Mouse (Mus musculus) intestine, embryonic 16.5 days (tissue): Measurements from ENCODE around the gene Kcnc3. TPM values are rescaled to one million over a fixed set of nuclear protein-coding genes. Genes with fewer than 3 reads are reported as not detected.

Experiments
- polyA plus RNA-seq: library from polyadenylated mRNA; unstranded; fragments of >200 nt; fragmentation: Nextera tagmentation; extraction: Ambion mirVana; gene quantifications from 2 replicates; pipeline ENCODE4 v1.2.1, GENCODE M21; 2015

Kcnc3 gene
- polyA plus RNA-seq, 1 experiment from 2014 or later: 0.20 TPM

Other genes starting within 250 kb of the Kcnc3 start
- 0.82 and 1.2 TPM in 2 replicates for gene Syt3, start 206.6 kb upstream of the Kcnc3 start, polyA plus RNA-seq
- gene 1700008O03Rik, start 204.8 kb upstream of the Kcnc3 start, polyA plus RNA-seq: 0.66 and 0.88 TPM in 2 replicates
- 0.31 and 0.43 TPM in 2 replicates for gene Lrrc4b, start 161.6 kb upstream of the Kcnc3 start, polyA plus RNA-seq
- 2.3 and 2.4 TPM in 2 replicates for gene Aspdh, start 125.3 kb upstream of the Kcnc3 start, polyA plus RNA-seq
- gene Josd2, start 122.7 kb upstream of the Kcnc3 start, polyA plus RNA-seq: 83.5 and 86.3 TPM in 2 replicates
- 77.2 and 87.0 TPM in 2 replicates for gene Emc10, start 94.1 kb upstream of the Kcnc3 start, polyA plus RNA-seq
- 5.9 and 6.2 TPM in 2 replicates for gene Fam71e1, start 94.1 kb upstream of the Kcnc3 start, polyA plus RNA-seq
- gene Mybpc2, start 66.0 kb upstream of the Kcnc3 start, polyA plus RNA-seq: 0.38 and 0.45 TPM in 2 replicates
- 0.39 and 0.48 TPM in 2 replicates for gene Spib, start 58.6 kb upstream of the Kcnc3 start, polyA plus RNA-seq
- gene Pold1, start 41.8 kb upstream of the Kcnc3 start, polyA plus RNA-seq: 68.5 and 76.4 TPM in 2 replicates
- 79.3 and 83.3 TPM in 2 replicates for gene Nr1h2, start 36.7 kb upstream of the Kcnc3 start, polyA plus RNA-seq
- gene Napsa, start 18.3 kb upstream of the Kcnc3 start, polyA plus RNA-seq: 3.4 and 3.9 TPM in 2 replicates
- 70.3 and 81.3 TPM in 2 replicates for gene Myh14, start 80.2 kb downstream of the Kcnc3 start, polyA plus RNA-seq
- gene Izumo2, start 118.1 kb downstream of the Kcnc3 start, polyA plus RNA-seq: not detected in 2 replicates
- gene Vrk3, start 157.7 kb downstream of the Kcnc3 start, polyA plus RNA-seq: 47.3 and 48.5 TPM in 2 replicates
- 1.8 and 2.0 TPM in 2 replicates for gene Zfp473, start 160.4 kb downstream of the Kcnc3 start, polyA plus RNA-seq
- 78.7 and 87.8 TPM in 2 replicates for gene Nup62, start 225.4 kb downstream of the Kcnc3 start, polyA plus RNA-seq
- 1.5 and 1.8 TPM in 2 replicates for gene Il4i1, start 225.7 kb downstream of the Kcnc3 start, polyA plus RNA-seq
- gene Atf5, start 226.0 kb downstream of the Kcnc3 start, polyA plus RNA-seq: 4.9 and 5.5 TPM in 2 replicates